Comparison of ENCODE assay signal across 22 mouse cellular contexts in the genomic region with DNA sequence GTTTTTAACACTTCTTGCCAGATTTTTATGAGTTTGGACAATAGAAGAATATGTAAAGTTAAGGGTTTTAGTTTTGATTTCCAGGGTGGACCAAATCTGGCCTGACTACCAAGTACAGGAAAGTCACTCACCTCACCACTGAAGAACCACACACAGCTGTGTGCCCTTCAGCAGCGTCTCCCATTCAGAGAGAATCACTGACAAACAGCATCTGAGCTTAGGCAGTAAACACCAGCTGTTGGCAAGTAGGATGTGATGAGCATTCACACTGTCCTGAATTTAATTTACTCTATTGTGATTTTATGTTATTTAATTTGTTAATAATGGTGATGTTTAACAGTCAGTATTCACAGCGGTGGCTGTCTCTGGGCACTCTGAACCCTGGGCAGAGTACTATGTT. TPM values are rescaled to one million over a fixed set of nuclear protein-coding genes. Genes with fewer than 3 reads are reported as not detected.
DNase-seq lines count a peak whose midpoint lies in the region; ATAC-seq and TF ChIP-seq lines count a peak whose summit lies in the region.
"Had no signal": no experiment of that assay in that cellular context is flagged by ENCODE, and none has a peak within 500 bp of the region (broad histone marks: within the 10 kb centered on the region; RNA-seq: fewer than 3 reads in every experiment).

No protein-coding gene starts in this region.

- no peaks in the 10 kb centered on the region for H3K36me3 ChIP-seq in forebrain, embryonic 15.5 days
- H3K36me3 ChIP-seq in forebrain, embryonic 13.5 days (ENCODE audit: poor library complexity, severe bottlenecking) = no peaks in the 10 kb centered on the region
- H3K36me3 ChIP-seq in forebrain, postnatal 0 days (ENCODE audit: insufficient read depth) = no peaks in the 10 kb centered on the region
- no peaks in the 10 kb centered on the region for H3K36me3 ChIP-seq in forebrain, embryonic 10.5 days (replicated peaks)
- H3K36me3 ChIP-seq: embryonic facial prominence, embryonic 10.5 days; embryonic facial prominence, embryonic 12.5 days had no signal

- no peaks in the 10 kb centered on the region for H3K27me3 ChIP-seq in forebrain, embryonic 15.5 days
- no peaks in the 10 kb centered on the region for H3K27me3 ChIP-seq in forebrain, embryonic 13.5 days
- H3K27me3 ChIP-seq in forebrain, postnatal 0 days (ENCODE audit: insufficient read depth, low read length) = no peaks in the 10 kb centered on the region
- no peaks in the 10 kb centered on the region for H3K27me3 ChIP-seq in forebrain, embryonic 10.5 days (ENCODE audit: poor library complexity, severe bottlenecking)
- H3K27me3 ChIP-seq: embryonic facial prominence, embryonic 12.5 days had no signal

- no peak overlapping the region for H3K4me2 ChIP-seq in forebrain, embryonic 15.5 days (replicated peaks)
- no peak overlapping the region for H3K4me2 ChIP-seq in forebrain, embryonic 13.5 days
- no peak overlapping the region for H3K4me2 ChIP-seq in forebrain, postnatal 0 days (ENCODE audit: low read depth)
- H3K4me2 ChIP-seq: embryonic facial prominence, embryonic 12.5 days had no signal

- ATAC-seq in forebrain, embryonic 15.5 days (replicated peaks) = 0 out of 2 replicates have a peak, but pooled peaks have one; percentile 55
- no peak for ATAC-seq in forebrain, embryonic 13.5 days
- peak; percentile 70 for ATAC-seq in forebrain, postnatal 0 days

- no peak for TF ChIP-seq CTCF in forebrain, postnatal 0 days (IDR thresholded peaks at IDR 0.05; ENCODE audit: low read depth)
- no peak for TF ChIP-seq CTCF in brain, embryonic 14.5 days (IDR thresholded peaks at IDR 0.05; ENCODE audit: borderline replicate concordance, extremely low read depth, insufficient read depth, insufficient read length)

- no peak for DNase-seq in forebrain, postnatal 0 days
- no peak for DNase-seq in forebrain, embryonic 10.5 days (ENCODE audit: extremely low spot score, low spot score)
- DNase-seq in brain, embryonic 14.5 days (ENCODE audit: low read depth) = peak; percentile 42
- no peak for DNase-seq in adrenal gland, postnatal 36 days
- DNase-seq: adrenal gland, adult 2 months; adrenal gland, postnatal 10 days; adrenal gland, postnatal 25 days; cerebellum, adult 11-12 months; cerebellum, adult 2 months; cerebellum, adult 9-10 months; cerebellum, postnatal 10 days; cerebellum, postnatal 25 days had no signal

- 0 out of 2 replicates have a peak overlapping the region, but pooled peaks have one; percentile 11 for H3K27ac ChIP-seq in forebrain, embryonic 15.5 days (replicated peaks)
- H3K27ac ChIP-seq in forebrain, embryonic 13.5 days = no peak overlapping the region
- no peak overlapping the region for H3K27ac ChIP-seq in forebrain, postnatal 0 days (ENCODE audit: low read depth, low read length)
- H3K27ac ChIP-seq in forebrain, embryonic 10.5 days = no peak overlapping the region
- H3K27ac ChIP-seq: embryonic facial prominence, embryonic 10.5 days; embryonic facial prominence, embryonic 12.5 days had no signal

- H3K4me1 ChIP-seq in forebrain, embryonic 15.5 days = no peaks in the 10 kb centered on the region
- H3K4me1 ChIP-seq in forebrain, embryonic 13.5 days = no peaks in the 10 kb centered on the region
- H3K4me1 ChIP-seq in forebrain, postnatal 0 days (ENCODE audit: insufficient read depth) = no peaks in the 10 kb centered on the region
- H3K4me1 ChIP-seq in forebrain, embryonic 10.5 days = no peaks in the 10 kb centered on the region
- H3K4me1 ChIP-seq: embryonic facial prominence, embryonic 10.5 days had no signal

- 62% methylated on average over 2 of the region's 2 CpGs for WGBS in forebrain, embryonic 15.5 days
- WGBS in forebrain, embryonic 13.5 days = 60% methylated on average over 2 of the region's 2 CpGs
- whole genome bisulfite sequencing in forebrain, postnatal 0 days = 50% methylated on average over 2 of the region's 2 CpGs
- WGBS in forebrain, embryonic 10.5 days = 83% methylated on average over 2 of the region's 2 CpGs

- H3K4me3 ChIP-seq in forebrain, embryonic 15.5 days = no peak overlapping the region
- no peak overlapping the region for H3K4me3 ChIP-seq in forebrain, embryonic 13.5 days
- no peak overlapping the region for H3K4me3 ChIP-seq in forebrain, postnatal 0 days (ENCODE audit: low read depth, low read length)
- H3K4me3 ChIP-seq in forebrain, embryonic 10.5 days = no peak overlapping the region
- H3K4me3 ChIP-seq: embryonic facial prominence, embryonic 10.5 days; embryonic facial prominence, embryonic 12.5 days had no signal

- TF ChIP-seq POLR2A in brain, embryonic 14.5 days (IDR thresholded peaks at IDR 0.05; ENCODE audit: borderline replicate concordance, extremely low read depth, insufficient read depth, insufficient read length, poor library complexity, severe bottlenecking) = no peak

- H3K9me3 ChIP-seq in forebrain, embryonic 15.5 days = no peaks in the 10 kb centered on the region
- no peaks in the 10 kb centered on the region for H3K9me3 ChIP-seq in forebrain, embryonic 13.5 days (replicated peaks)
- H3K9me3 ChIP-seq in forebrain, postnatal 0 days (ENCODE audit: low read length) = no peaks in the 10 kb centered on the region
- H3K9me3 ChIP-seq in forebrain, embryonic 10.5 days = no peaks in the 10 kb centered on the region
- H3K9me3 ChIP-seq: embryonic facial prominence, embryonic 10.5 days; embryonic facial prominence, embryonic 12.5 days had no signal

- no peak overlapping the region for H3K9ac ChIP-seq in forebrain, embryonic 15.5 days (replicated peaks)
- no peak overlapping the region for H3K9ac ChIP-seq in forebrain, embryonic 13.5 days
- no peak overlapping the region for H3K9ac ChIP-seq in forebrain, postnatal 0 days
- H3K9ac ChIP-seq: embryonic facial prominence, embryonic 12.5 days had no signal

RNA-seq across cellular contexts. Expression of a gene that starts 8.2 kb away (rescaled TPM):
- polyA plus RNA-seq in forebrain, embryonic 15.5 days (2015; fragmentation: Nextera tagmentation; extraction: Ambion mirVana) = not detected in 2 replicates
- polyA plus RNA-seq in forebrain, embryonic 13.5 days (2015; fragmentation: Nextera tagmentation; extraction: Ambion mirVana) = not detected in 2 replicates
- not detected in 2 replicates for total RNA-seq in forebrain, postnatal 0 days (2014; rRNA removed)
- polyA plus RNA-seq in forebrain, postnatal 0 days (2015; fragmentation: Nextera tagmentation; extraction: Ambion mirVana) = not detected in 2 replicates
- polyA plus RNA-seq in forebrain, embryonic 10.5 days (2016; fragmentation: Nextera tagmentation; extraction: Ambion mirVana) = not detected in 2 replicates
- not detected in 2 replicates for polyA plus RNA-seq in brain, embryonic 14.5 days (2012; rRNA removed)
- total RNA-seq in adrenal gland, postnatal 36 days (2021) = not detected
- total RNA-seq: adrenal gland, adult 2 months; adrenal gland, postnatal 10 days; adrenal gland, postnatal 25 days; gastrocnemius, adult 18-20 months; MEL had no signal
- polyA plus RNA-seq: adrenal gland, adult 2 months; C2C12; cerebellum, adult 2 months; cortical plate, adult 2 months; embryonic facial prominence, embryonic 10.5 days; embryonic facial prominence, embryonic 12.5 days; embryonic facial prominence, embryonic 14.5 days had no signal

RNA-seq across cellular contexts. Expression of a gene that starts 8.5 kb away (rescaled TPM):
- polyA plus RNA-seq in forebrain, embryonic 15.5 days (2015; fragmentation: Nextera tagmentation; extraction: Ambion mirVana) = not detected in 2 replicates
- not detected in 2 replicates for polyA plus RNA-seq in forebrain, embryonic 13.5 days (2015; fragmentation: Nextera tagmentation; extraction: Ambion mirVana)
- total RNA-seq in forebrain, postnatal 0 days (2014; rRNA removed) = not detected in 2 replicates
- polyA plus RNA-seq in forebrain, postnatal 0 days (2015; fragmentation: Nextera tagmentation; extraction: Ambion mirVana) = not detected in 2 replicates
- polyA plus RNA-seq in forebrain, embryonic 10.5 days (2016; fragmentation: Nextera tagmentation; extraction: Ambion mirVana) = not detected in 2 replicates
- not detected in 2 replicates for polyA plus RNA-seq in brain, embryonic 14.5 days (2012; rRNA removed)
- total RNA-seq in adrenal gland, postnatal 36 days (2021) = not detected
- total RNA-seq: adrenal gland, adult 2 months; adrenal gland, postnatal 10 days; adrenal gland, postnatal 25 days; gastrocnemius, adult 18-20 months; MEL had no signal
- polyA plus RNA-seq: adrenal gland, adult 2 months; C2C12; cerebellum, adult 2 months; cortical plate, adult 2 months; embryonic facial prominence, embryonic 10.5 days; embryonic facial prominence, embryonic 12.5 days; embryonic facial prominence, embryonic 14.5 days had no signal

RNA-seq across cellular contexts. Expression of a gene that starts 11.0 kb away (rescaled TPM):
- polyA plus RNA-seq in forebrain, embryonic 15.5 days (2015; fragmentation: Nextera tagmentation; extraction: Ambion mirVana) = not detected in 2 replicates
- polyA plus RNA-seq in forebrain, embryonic 13.5 days (2015; fragmentation: Nextera tagmentation; extraction: Ambion mirVana) = not detected in 2 replicates
- total RNA-seq in forebrain, postnatal 0 days (2014; rRNA removed) = not detected in 2 replicates
- not detected in 2 replicates for polyA plus RNA-seq in forebrain, postnatal 0 days (2015; fragmentation: Nextera tagmentation; extraction: Ambion mirVana)
- not detected in 2 replicates for polyA plus RNA-seq in forebrain, embryonic 10.5 days (2016; fragmentation: Nextera tagmentation; extraction: Ambion mirVana)
- polyA plus RNA-seq in brain, embryonic 14.5 days (2012; rRNA removed) = not detected in 2 replicates
- total RNA-seq in adrenal gland, postnatal 36 days (2021) = under 1 TPM in 1 of 2 experiments, not detected in 1; 0.23 TPM
- total RNA-seq: ES-E14, MEL had no signal
- polyA plus RNA-seq: C2C12; cerebellum, adult 2 months; cortical plate, adult 2 months; embryonic facial prominence, embryonic 10.5 days; embryonic facial prominence, embryonic 12.5 days had no signal

RNA-seq across cellular contexts. Expression of a gene that starts 58.2 kb away (rescaled TPM):
- not detected in 2 replicates for polyA plus RNA-seq in forebrain, embryonic 15.5 days (2015; fragmentation: Nextera tagmentation; extraction: Ambion mirVana)
- not detected in 2 replicates for polyA plus RNA-seq in forebrain, embryonic 13.5 days (2015; fragmentation: Nextera tagmentation; extraction: Ambion mirVana)
- 0.15 TPM in 1 of 2 replicates, not detected in the other for total RNA-seq in forebrain, postnatal 0 days (2014; rRNA removed)
- not detected in 2 replicates for polyA plus RNA-seq in forebrain, postnatal 0 days (2015; fragmentation: Nextera tagmentation; extraction: Ambion mirVana)
- polyA plus RNA-seq in forebrain, embryonic 10.5 days (2016; fragmentation: Nextera tagmentation; extraction: Ambion mirVana) = not detected in 2 replicates
- polyA plus RNA-seq in brain, embryonic 14.5 days (2012; rRNA removed) = not detected in 2 replicates
- total RNA-seq in adrenal gland, postnatal 36 days (2021) = not detected
- total RNA-seq: adrenal gland, postnatal 25 days; ES-E14; gastrocnemius, adult 18-20 months; MEL had no signal
- polyA plus RNA-seq: adrenal gland, adult 2 months; C2C12; cerebellum, adult 2 months; cortical plate, adult 2 months; embryonic facial prominence, embryonic 10.5 days; embryonic facial prominence, embryonic 12.5 days; embryonic facial prominence, embryonic 14.5 days had no signal
